In the genomic region with DNA sequence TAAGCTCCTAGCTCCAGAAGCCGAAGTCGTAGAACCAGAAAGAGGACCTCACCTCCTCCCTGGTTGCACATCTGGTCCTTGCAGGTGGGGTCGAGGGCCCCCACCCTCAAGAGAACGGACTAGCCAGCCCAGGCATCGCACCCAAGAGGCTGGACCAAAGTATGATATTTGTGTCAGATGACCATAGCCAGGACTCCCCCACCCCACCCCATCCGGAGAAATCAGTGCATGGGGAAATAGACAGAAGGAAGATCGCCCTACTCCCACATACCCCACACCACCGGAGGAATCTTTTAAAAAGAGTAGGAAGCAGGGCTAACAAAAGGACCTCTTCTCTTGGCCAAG, we compare ENCODE assay signal across 9 mouse cellular contexts. TPM values are rescaled to one million over a fixed set of nuclear protein-coding genes. Genes with fewer than 3 reads are reported as not detected.
DNase-seq lines count a peak whose midpoint lies in the region; ATAC-seq and TF ChIP-seq lines count a peak whose summit lies in the region.
"Had no signal": no experiment of that assay in that cellular context is flagged by ENCODE, and none has a peak within 500 bp of the region (broad histone marks: within the 10 kb centered on the region; RNA-seq: fewer than 3 reads in every experiment).

No protein-coding gene starts in this region.

- H3K4me3 ChIP-seq in spleen, adult 2 months (ENCODE audit: extremely low read depth, insufficient read depth, insufficient read length) = peak overlapping the region; percentile 49; the same call in 1 of the 2 replicates
- H3K4me3 ChIP-seq in liver, embryonic 12.5 days = peak overlapping the region; percentile 59

- H3K4me1 ChIP-seq in spleen, adult 2 months (ENCODE audit: control insufficient read depth, insufficient read depth, insufficient read length) = peaks cover 7% of the 10 kb centered on the region
- peaks cover 28% of the 10 kb centered on the region for H3K4me1 ChIP-seq in liver, embryonic 12.5 days

- peak overlapping the region; percentile 88 for H3K4me2 ChIP-seq in liver, embryonic 12.5 days

- no peak overlapping the region for H3K27ac ChIP-seq in spleen, adult 2 months (ENCODE audit: insufficient read depth, low read length)
- no peak overlapping the region for H3K27ac ChIP-seq in liver, embryonic 12.5 days
- H3K27ac ChIP-seq: macrophage had no signal

- DNase-seq in heart, adult 11 months = peak; percentile 95
- DNase-seq in heart, adult 8-10 months (ENCODE audit: low spot score) = no peak
- no peak for DNase-seq in spleen, adult 2 months (ENCODE audit: low read depth in 1 of 2, low spot score in 2 of 2)
- no peak for DNase-seq in spleen, postnatal 4 days (ENCODE audit: low spot score in 2 of 2)
- DNase-seq in retina, embryonic 14.5 days (ENCODE audit: low spot score) = no peak
- DNase-seq in frontal cortex, adult 2 months (ENCODE audit: extremely low spot score in 1 of 2, low spot score in 1 of 2) = no peak
- no peak for DNase-seq in kidney, postnatal 4 days

- no peaks in the 10 kb centered on the region for H3K9me3 ChIP-seq in liver, embryonic 12.5 days (replicated peaks)

- H3K9ac ChIP-seq in liver, embryonic 12.5 days = no peak overlapping the region

- TF ChIP-seq POLR2A in spleen, adult 2 months (IDR thresholded peaks at IDR 0.05; ENCODE audit: low read depth, low read length) = no peak

- WGBS in spleen, adult 2 months = 42% methylated on average over 8 of the region's 8 CpGs
- WGBS in liver, embryonic 12.5 days (ENCODE audit: insufficient replicate concordance) = 39% methylated on average over 8 of the region's 8 CpGs

- H3K36me3 ChIP-seq in spleen, adult 2 months (ENCODE audit: control insufficient read depth, insufficient read depth, low read length) = no peaks in the 10 kb centered on the region
- no peaks in the 10 kb centered on the region for H3K36me3 ChIP-seq in liver, embryonic 12.5 days

- no peak for ATAC-seq in liver, embryonic 12.5 days

- no peak for TF ChIP-seq CTCF in spleen, adult 2 months (IDR thresholded peaks at IDR 0.05; ENCODE audit: extremely low read depth, insufficient read depth, insufficient read length, insufficient replicate concordance)

- peaks cover 13% of the 10 kb centered on the region for H3K27me3 ChIP-seq in spleen, adult 2 months (ENCODE audit: control insufficient read depth, insufficient read depth, low read length)
- H3K27me3 ChIP-seq in liver, embryonic 12.5 days (replicated peaks) = peaks cover 86% of the 10 kb centered on the region

RNA-seq across cellular contexts. Expression of a gene that starts 0.9 kb away (rescaled TPM):
- total RNA-seq in heart, adult 8-10 months (2022) = 100 to 1,000 TPM; 221 to 251 (median 232) TPM
- 0.76 and 1.1 TPM in 2 replicates for polyA plus RNA-seq in spleen, adult 2 months (2012; rRNA removed)
- not detected in 2 replicates for polyA plus RNA-seq in liver, embryonic 12.5 days (2016; fragmentation: Nextera tagmentation; extraction: Ambion mirVana)
- 130 and 142 TPM in 2 replicates for polyA plus RNA-seq in frontal cortex, adult 2 months (2012; rRNA removed)
- polyA plus RNA-seq: macrophage had no signal

RNA-seq across cellular contexts. Expression of a gene that starts 26.4 kb away (rescaled TPM):
- 10 to 100 TPM in 2 of 4 experiments, 1 to 10 TPM in 2; 7.5 to 11.6 (median 9.9) TPM for total RNA-seq in heart, adult 8-10 months (2022)
- 8.9 and 10.6 TPM in 2 replicates for polyA plus RNA-seq in spleen, adult 2 months (2012; rRNA removed)
- polyA plus RNA-seq in liver, embryonic 12.5 days (2016; fragmentation: Nextera tagmentation; extraction: Ambion mirVana) = 2.1 and 2.5 TPM in 2 replicates
- polyA plus RNA-seq in frontal cortex, adult 2 months (2012; rRNA removed) = 140 and 156 TPM in 2 replicates

RNA-seq across cellular contexts. Expression of a gene that starts 30.3 kb away (rescaled TPM):
- total RNA-seq in heart, adult 8-10 months (2022) = 10 to 100 TPM; 53.5 to 63.3 (median 57.1) TPM
- 36.2 and 44.3 TPM in 2 replicates for polyA plus RNA-seq in spleen, adult 2 months (2012; rRNA removed)
- 3.1 and 3.2 TPM in 2 replicates for polyA plus RNA-seq in liver, embryonic 12.5 days (2016; fragmentation: Nextera tagmentation; extraction: Ambion mirVana)
- 196 and 197 TPM in 2 replicates for polyA plus RNA-seq in frontal cortex, adult 2 months (2012; rRNA removed)

RNA-seq across cellular contexts. Expression of a gene that starts 51.8 kb away (rescaled TPM):
- 1 to 10 TPM; 1.7 to 3.2 (median 2.2) TPM for total RNA-seq in heart, adult 8-10 months (2022)
- 4.1 and 6.5 TPM in 2 replicates for polyA plus RNA-seq in spleen, adult 2 months (2012; rRNA removed)
- polyA plus RNA-seq in liver, embryonic 12.5 days (2016; fragmentation: Nextera tagmentation; extraction: Ambion mirVana) = 3.0 and 3.6 TPM in 2 replicates
- polyA plus RNA-seq in frontal cortex, adult 2 months (2012; rRNA removed) = 0.48 and 0.66 TPM in 2 replicates

RNA-seq across cellular contexts. Expression of a gene that starts 52.7 kb away (rescaled TPM):
- 10 to 100 TPM; 10.5 to 12.4 (median 11.4) TPM for total RNA-seq in heart, adult 8-10 months (2022)
- polyA plus RNA-seq in spleen, adult 2 months (2012; rRNA removed) = 16.6 and 18.7 TPM in 2 replicates
- polyA plus RNA-seq in liver, embryonic 12.5 days (2016; fragmentation: Nextera tagmentation; extraction: Ambion mirVana) = 9.3 and 11.1 TPM in 2 replicates
- 7.5 and 8.6 TPM in 2 replicates for polyA plus RNA-seq in frontal cortex, adult 2 months (2012; rRNA removed)

Comparison
In these comparisons a context has a peak if more than half of its experiments do, and no peak if none do; other contexts are left out.
1. RNA of a gene that starts 0.9 kb away (polyA plus RNA-seq): 130 to 142 TPM in frontal cortex, adult 2 months; 0.76 to 1.1 TPM in spleen, adult 2 months and not detected in liver, embryonic 12.5 days; every median in the first group is over 10 times any median in the second.
2. RNA of a gene that starts 26.4 kb away (polyA plus RNA-seq): 140 to 156 TPM in frontal cortex, adult 2 months; 8.9 to 10.6 TPM in spleen, adult 2 months and 2.1 to 2.5 TPM in liver, embryonic 12.5 days; every median in the first group is over 10 times any median in the second.